ENCODE assay signal across 12 mouse cellular contexts in genomic region chr10:62881211-62881610, GRCm38 (mm10). TPM values are rescaled to one million over a fixed set of nuclear protein-coding genes. Genes with fewer than 3 reads are reported as not detected.
DNase-seq lines count a peak whose midpoint lies in the region; ATAC-seq lines count a peak whose summit lies in the region.
"Had no signal": no experiment of that assay in that cellular context is flagged by ENCODE, and none has a peak within 500 bp of the region (broad histone marks: within the 10 kb centered on the region; RNA-seq: fewer than 3 reads in every experiment).

No protein-coding gene starts in this region.

- H3K4me2 ChIP-seq in midbrain, embryonic 14.5 days (ENCODE audit: low read length): no peak overlapping the region
- H3K4me2 ChIP-seq in midbrain, embryonic 16.5 days (ENCODE audit: low read length): no peak overlapping the region
- H3K4me2 ChIP-seq: embryonic facial prominence, embryonic 12.5 days; midbrain, embryonic 11.5 days had no signal

- no peaks in the 10 kb centered on the region for H3K9me3 ChIP-seq in midbrain, embryonic 14.5 days (ENCODE audit: control insufficient read depth, low read length)
- no peaks in the 10 kb centered on the region for H3K9me3 ChIP-seq in midbrain, embryonic 16.5 days (replicated peaks; ENCODE audit: control insufficient read depth, low read length, poor library complexity, severe bottlenecking)
- H3K9me3 ChIP-seq: embryonic facial prominence, embryonic 12.5 days had no signal

- 36% methylated on average over 5 of the region's 5 CpGs for WGBS in midbrain, embryonic 14.5 days
- WGBS in midbrain, embryonic 16.5 days: 45% methylated on average over 5 of the region's 5 CpGs

- peaks cover 8% of the 10 kb centered on the region; the same call in 1 of the 2 replicates for H3K4me1 ChIP-seq in midbrain, embryonic 14.5 days (ENCODE audit: control insufficient read depth, insufficient read depth, low read length)
- peaks cover 9% of the 10 kb centered on the region; the same call in 1 of the 2 replicates for H3K4me1 ChIP-seq in midbrain, embryonic 16.5 days (ENCODE audit: control insufficient read depth, insufficient read depth, low read length)

- 0 out of 2 replicates have a peak, but pooled peaks cover 2% of the 10 kb centered on the region for H3K36me3 ChIP-seq in midbrain, embryonic 14.5 days (ENCODE audit: control insufficient read depth, insufficient read depth, low read length)
- no peaks in the 10 kb centered on the region for H3K36me3 ChIP-seq in midbrain, embryonic 16.5 days (ENCODE audit: control insufficient read depth, insufficient read depth, low read length)

- ATAC-seq in midbrain, embryonic 14.5 days (ENCODE audit: low FRiP score, low TSS enrichment): no peak
- no peak for ATAC-seq in midbrain, embryonic 16.5 days
- ATAC-seq in monocyte, adult 5-6 weeks (replicated peaks; ENCODE audit: insufficient number of reproducible peaks, low FRiP score, low TSS enrichment, poor library complexity, severe bottlenecking): no peak

- H3K4me3 ChIP-seq in midbrain, embryonic 14.5 days (replicated peaks; ENCODE audit: low read depth, low read length): no peak overlapping the region
- no peak overlapping the region for H3K4me3 ChIP-seq in midbrain, embryonic 16.5 days (ENCODE audit: low read depth, low read length)
- H3K4me3 ChIP-seq: embryonic facial prominence, embryonic 12.5 days had no signal

- no peak overlapping the region for H3K9ac ChIP-seq in midbrain, embryonic 14.5 days (replicated peaks; ENCODE audit: low read length)
- H3K9ac ChIP-seq in midbrain, embryonic 16.5 days (ENCODE audit: low read depth, low read length): no peak overlapping the region
- H3K9ac ChIP-seq: embryonic facial prominence, embryonic 12.5 days had no signal

- peaks cover 7% of the 10 kb centered on the region; the same call in 1 of the 2 replicates for H3K27me3 ChIP-seq in midbrain, embryonic 14.5 days (ENCODE audit: control insufficient read depth, insufficient read depth, low read length)
- peaks cover 3% of the 10 kb centered on the region; the same call in 1 of the 2 replicates for H3K27me3 ChIP-seq in midbrain, embryonic 16.5 days (ENCODE audit: control insufficient read depth, insufficient read depth, low read depth, low read length)

- DNase-seq in adrenal gland, postnatal 14 days: peak; percentile 35
- no peak for DNase-seq in adrenal gland, adult 2 months
- DNase-seq in midbrain, embryonic 14.5 days: peak; percentile 40
- peak; percentile 48 for DNase-seq in embryo, embryonic 10.5 days (ENCODE audit: low spot score)
- DNase-seq in thymus, postnatal 14 days: peak; percentile 61
- no peak for DNase-seq in ovary, adult 18-20 months (ENCODE audit: low spot score)
- DNase-seq: heart, adult 11 months; right cerebral cortex, postnatal 4 days had no signal

- H3K27ac ChIP-seq in midbrain, embryonic 14.5 days (replicated peaks; ENCODE audit: low read depth, low read length): no peak overlapping the region
- no peak overlapping the region for H3K27ac ChIP-seq in midbrain, embryonic 16.5 days (ENCODE audit: low read length)
- H3K27ac ChIP-seq: embryonic facial prominence, embryonic 12.5 days had no signal

RNA-seq across cellular contexts. Expression of gene Tet1, which starts 27.6 kb away (rescaled TPM):
- total RNA-seq in adrenal gland, postnatal 14 days (2021): 7.2 and 11.0 TPM in 2 replicates
- 1 to 10 TPM; 2.7 to 3.0 TPM for total RNA-seq in adrenal gland, adult 2 months (2021)
- polyA plus RNA-seq in adrenal gland, adult 2 months (2012; rRNA removed): 0.44 and 0.52 TPM in 2 replicates
- polyA plus RNA-seq in midbrain, embryonic 14.5 days (2014; fragmentation: Nextera tagmentation; extraction: Ambion mirVana): 35.9 and 44.3 TPM in 2 replicates
- polyA plus RNA-seq in midbrain, embryonic 16.5 days (2015; fragmentation: Nextera tagmentation; extraction: Ambion mirVana): 42.0 and 42.4 TPM in 2 replicates
- 0.10 to 3.2 TPM (median 0.85 TPM) in 3 replicates for total RNA-seq in monocyte, adult 5-6 weeks (2017)

RNA-seq across cellular contexts. Expression of gene Slc25a16, which starts 39.2 kb away (rescaled TPM):
- 36.9 and 39.0 TPM in 2 replicates for total RNA-seq in adrenal gland, postnatal 14 days (2021)
- 10 to 100 TPM; 42.9 to 44.6 TPM for total RNA-seq in adrenal gland, adult 2 months (2021)
- polyA plus RNA-seq in adrenal gland, adult 2 months (2012; rRNA removed): 46.5 and 46.8 TPM in 2 replicates
- 15.3 and 17.9 TPM in 2 replicates for polyA plus RNA-seq in midbrain, embryonic 14.5 days (2014; fragmentation: Nextera tagmentation; extraction: Ambion mirVana)
- polyA plus RNA-seq in midbrain, embryonic 16.5 days (2015; fragmentation: Nextera tagmentation; extraction: Ambion mirVana): 15.1 and 15.4 TPM in 2 replicates
- 19.2 to 25.3 TPM (median 20.8 TPM) in 3 replicates for total RNA-seq in monocyte, adult 5-6 weeks (2017)

Comparison
In these comparisons a context has a peak if more than half of its experiments do, and no peak if none do; other contexts are left out.
1. DNase-seq: peak in adrenal gland, postnatal 14 days (single experiment), midbrain, embryonic 14.5 days (single experiment), embryo, embryonic 10.5 days (single experiment) and thymus, postnatal 14 days (single experiment); none in adrenal gland, adult 2 months (single experiment) and ovary, adult 18-20 months (single experiment).